Mouse (Mus musculus) kidney, adult 2 months (tissue): ENCODE measurements at regions not wholly inside any gene's neighbourhood (a gene's known extent, or its start where the extent isn't known, plus 50 kb on each side); places are given as distances from the start of the nearest gene placed in this dataset.

ENCODE experiments used
- CTCF ChIP-seq: fragments of 200-500 bp; conservative IDR thresholded peaks from 2 replicates; pipeline ENCODE4 v1.5.1; 2011; ENCODE audit warnings: low read depth, mild to moderate bottlenecking, control low read depth, low read length, moderate library complexity, mixed read lengths; ENCODE audit not compliant: insufficient read depth, insufficient read length
- POLR2A ChIP-seq: fragments of 200-500 bp; IDR thresholded peaks from one replicate; pipeline ENCODE4 v1.6.1; 2011; ENCODE audit warnings: low read depth, low read length, control low read depth

DNA sequence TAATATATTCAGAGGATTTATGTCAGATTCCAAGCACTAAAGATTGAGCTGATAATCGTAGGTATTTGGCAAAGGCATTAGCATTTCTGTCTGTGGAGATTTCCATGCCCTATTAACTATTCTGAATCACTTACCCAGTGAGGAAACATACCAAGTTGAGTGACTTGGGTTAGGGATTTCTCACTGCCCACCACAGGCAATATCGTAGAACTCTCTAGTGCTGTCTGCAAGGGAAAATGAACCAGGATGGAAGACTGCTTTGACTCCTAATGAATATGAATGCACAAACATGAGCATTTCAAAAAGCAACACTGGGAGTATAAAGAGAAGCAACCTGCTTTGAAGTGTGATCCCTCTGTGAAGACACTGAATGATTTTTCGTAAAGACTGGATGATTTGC lies 263.3 kb upstream of the Sptlc3 start:
- TF ChIP-seq POLR2A (no peak), CTCF (no peak)
